Mouse (Mus musculus) hindbrain, embryonic 13.5 days (tissue): ENCODE measurements at regions not wholly inside any gene's neighbourhood (a gene's known extent, or its start where the extent isn't known, plus 50 kb on each side); places are given as distances from the start of the nearest gene placed in this dataset.

Experiments
- ATAC-seq: fragments of 200-750 bp; cut with Nextera tagmentation; 2 replicates; pipeline ENCODE4 v1.8.0; 2017; ENCODE audit warnings: moderate TSS enrichment; ENCODE audit not compliant: low FRiP score
- H3K27ac ChIP-seq: fragments of 300-500 bp; sonication (generic); 2 replicates; pipeline ENCODE4 v1.5.1; 2015; ENCODE audit warnings: inconsistent platforms, mild to moderate bottlenecking, moderate library complexity
- H3K27me3 ChIP-seq: fragments of 300-500 bp; sonication (generic); 2 replicates; pipeline ENCODE4 v1.6.1; 2015; ENCODE audit warnings: mild to moderate bottlenecking, inconsistent platforms
- H3K36me3 ChIP-seq: fragments of 300-500 bp; sonication (generic); 2 replicates; pipeline ENCODE4 v1.6.1; 2015; ENCODE audit warnings: mild to moderate bottlenecking, inconsistent platforms
- H3K4me1 ChIP-seq: fragments of 300-500 bp; sonication (generic); replicated peaks from 2 replicates; pipeline ENCODE4 v1.6.1; 2015; ENCODE audit warnings: inconsistent platforms
- H3K4me2 ChIP-seq: fragments of 300-500 bp; sonication (generic); 2 replicates; pipeline ENCODE4 v1.6.1; 2015; ENCODE audit warnings: inconsistent platforms, mild to moderate bottlenecking, moderate library complexity
- H3K4me3 ChIP-seq: fragments of 300-500 bp; sonication (generic); 2 replicates; pipeline ENCODE4 v1.5.1; 2015; ENCODE audit warnings: mild to moderate bottlenecking, inconsistent platforms
- H3K9ac ChIP-seq: fragments of 300-500 bp; sonication (generic); 2 replicates; pipeline ENCODE4 v1.6.1; 2015; ENCODE audit warnings: mild to moderate bottlenecking, inconsistent platforms
- H3K9me3 ChIP-seq: fragments of 300-500 bp; sonication (generic); 2 replicates; pipeline ENCODE4 v1.6.1; 2016; ENCODE audit warnings: inconsistent platforms
- WGBS: fragments of 180-500 bp; shearing (Covaris S2); methylation state at CpG from one replicate; pipeline ENCODE4 v1.1.7; 2015; 5-methylcytosine and 5-hydroxymethylcytosine counted together

- Histone ChIP-seq H3K27ac (no peak overlapping the region), H3K9ac (no peak overlapping the region), H3K4me3 (no peak overlapping the region), H3K4me2 (no peak overlapping the region), H3K9me3 (no peaks in the 10 kb centered on the region), H3K27me3 (no peaks in the 10 kb centered on the region), H3K4me1 (no peaks in the 10 kb centered on the region), H3K36me3 (no peaks in the 10 kb centered on the region)
- ATAC-seq = no peak
Measured at GRCm38 (mm10) chr10:25770051-25770450, 234.0 kb upstream of the Smlr1 start.

GRCm38 (mm10) chr10:25768456-25768855 is 232.4 kb upstream of the Smlr1 start:
- Histone ChIP-seq H3K9ac (no peak overlapping the region), H3K9me3 (no peaks in the 10 kb centered on the region), H3K27ac (no peak overlapping the region), H3K27me3 (no peaks in the 10 kb centered on the region), H3K36me3 (no peaks in the 10 kb centered on the region), H3K4me2 (no peak overlapping the region), H3K4me1 (no peaks in the 10 kb centered on the region), H3K4me3 (no peak overlapping the region)
- 87% methylated on average over 5 of the region's 5 CpGs for WGBS
- ATAC-seq = no peak

GRCm38 (mm10) chr10:25754300-25754699 is 218.2 kb upstream of the Smlr1 start:
- no peaks in the 10 kb centered on the region for H3K27me3 ChIP-seq
- no peak overlapping the region for H3K9ac ChIP-seq
- WGBS = 76% methylated on average over 3 of the region's 3 CpGs
- no peaks in the 10 kb centered on the region for H3K36me3 ChIP-seq
- H3K9me3 ChIP-seq = no peaks in the 10 kb centered on the region
- H3K4me3 ChIP-seq = no peak overlapping the region
- no peak overlapping the region for H3K27ac ChIP-seq
- H3K4me1 ChIP-seq = no peaks in the 10 kb centered on the region
- ATAC-seq = no peak
- H3K4me2 ChIP-seq = no peak overlapping the region

- H3K4me2 ChIP-seq = no peak overlapping the region
- no peak for ATAC-seq
- H3K36me3 ChIP-seq = no peaks in the 10 kb centered on the region
- H3K9ac ChIP-seq = no peak overlapping the region
- H3K27me3 ChIP-seq = no peaks in the 10 kb centered on the region
- H3K4me3 ChIP-seq = no peak overlapping the region
- no peak overlapping the region for H3K27ac ChIP-seq
- 71% methylated on average over 3 of the region's 3 CpGs for WGBS
- H3K9me3 ChIP-seq = no peaks in the 10 kb centered on the region
- no peaks in the 10 kb centered on the region for H3K4me1 ChIP-seq
Measured at GRCm38 (mm10) chr10:25742678-25743077, 206.6 kb upstream of the Smlr1 start.

GRCm38 (mm10) chr10:25740956-25741355 is 204.9 kb upstream of the Smlr1 start:
- Histone ChIP-seq H3K36me3 (no peaks in the 10 kb centered on the region), H3K27ac (no peak overlapping the region), H3K4me3 (no peak overlapping the region), H3K4me2 (no peak overlapping the region), H3K9ac (no peak overlapping the region), H3K27me3 (no peaks in the 10 kb centered on the region), H3K4me1 (no peaks in the 10 kb centered on the region), H3K9me3 (no peaks in the 10 kb centered on the region)
- ATAC-seq = no peak
- WGBS = 77% methylated on average over 2 of the region's 2 CpGs

GRCm38 (mm10) chr10:25730470-25730869 is 194.4 kb upstream of the Smlr1 start:
- Histone ChIP-seq H3K4me1 (no peaks in the 10 kb centered on the region), H3K4me2 (no peak overlapping the region), H3K27ac (no peak overlapping the region), H3K36me3 (no peaks in the 10 kb centered on the region), H3K27me3 (no peaks in the 10 kb centered on the region), H3K9ac (no peak overlapping the region), H3K4me3 (no peak overlapping the region), H3K9me3 (no peaks in the 10 kb centered on the region)
- WGBS = 58% methylated on average over 3 of the region's 3 CpGs
- ATAC-seq = no peak

GRCm38 (mm10) chr10:25723966-25724365 is 187.9 kb upstream of the Smlr1 start:
- ATAC-seq = no peak
- Histone ChIP-seq H3K4me3 (no peak overlapping the region), H3K36me3 (no peaks in the 10 kb centered on the region), H3K4me1 (no peaks in the 10 kb centered on the region), H3K27me3 (no peaks in the 10 kb centered on the region), H3K27ac (no peak overlapping the region), H3K4me2 (no peak overlapping the region), H3K9me3 (no peaks in the 10 kb centered on the region), H3K9ac (no peak overlapping the region)
- WGBS = 92% methylated on average over 1 of the region's 1 CpGs

GRCm38 (mm10) chr10:25715747-25716146 is 179.7 kb upstream of the Smlr1 start:
- WGBS = 85% methylated on average over 4 of the region's 4 CpGs
- no peak for ATAC-seq
- H3K27ac ChIP-seq = no peak overlapping the region
- H3K9ac ChIP-seq = no peak overlapping the region
- H3K4me2 ChIP-seq = no peak overlapping the region
- H3K36me3 ChIP-seq = no peaks in the 10 kb centered on the region
- no peaks in the 10 kb centered on the region for H3K4me1 ChIP-seq
- H3K4me3 ChIP-seq = no peak overlapping the region
- H3K27me3 ChIP-seq = no peaks in the 10 kb centered on the region
- no peaks in the 10 kb centered on the region for H3K9me3 ChIP-seq

GRCm38 (mm10) chr10:25714636-25715035 is 178.6 kb upstream of the Smlr1 start:
- no peak for ATAC-seq
- Histone ChIP-seq H3K27me3 (no peaks in the 10 kb centered on the region), H3K4me2 (no peak overlapping the region), H3K9me3 (no peaks in the 10 kb centered on the region), H3K4me3 (no peak overlapping the region), H3K4me1 (no peaks in the 10 kb centered on the region), H3K36me3 (no peaks in the 10 kb centered on the region), H3K9ac (no peak overlapping the region), H3K27ac (no peak overlapping the region)

GRCm38 (mm10) chr10:25714041-25714440 is 178.0 kb upstream of the Smlr1 start:
- Histone ChIP-seq H3K27ac (no peak overlapping the region), H3K9me3 (no peaks in the 10 kb centered on the region), H3K9ac (no peak overlapping the region), H3K4me3 (no peak overlapping the region), H3K4me2 (no peak overlapping the region), H3K27me3 (no peaks in the 10 kb centered on the region), H3K4me1 (no peaks in the 10 kb centered on the region), H3K36me3 (no peaks in the 10 kb centered on the region)
- ATAC-seq = no peak
- WGBS = 73% methylated on average over 12 of the region's 12 CpGs

GRCm38 (mm10) chr10:25707951-25708350 is 171.9 kb upstream of the Smlr1 start:
- no peak overlapping the region for H3K9ac ChIP-seq
- no peak for ATAC-seq
- no peak overlapping the region for H3K4me2 ChIP-seq
- WGBS = 57% methylated on average over 7 of the region's 7 CpGs
- no peaks in the 10 kb centered on the region for H3K36me3 ChIP-seq
- H3K27ac ChIP-seq = no peak overlapping the region
- no peaks in the 10 kb centered on the region for H3K9me3 ChIP-seq
- H3K27me3 ChIP-seq = no peaks in the 10 kb centered on the region
- H3K4me3 ChIP-seq = no peak overlapping the region
- H3K4me1 ChIP-seq = no peaks in the 10 kb centered on the region

GRCm38 (mm10) chr10:25702146-25702545 is 166.1 kb upstream of the Smlr1 start:
- ATAC-seq = no peak
- 96% methylated on average over 3 of the region's 3 CpGs for WGBS
- no peaks in the 10 kb centered on the region for H3K4me1 ChIP-seq
- no peak overlapping the region for H3K4me2 ChIP-seq
- H3K9me3 ChIP-seq = no peaks in the 10 kb centered on the region
- no peaks in the 10 kb centered on the region for H3K27me3 ChIP-seq
- no peaks in the 10 kb centered on the region for H3K36me3 ChIP-seq
- H3K9ac ChIP-seq = no peak overlapping the region
- H3K4me3 ChIP-seq = no peak overlapping the region
- no peak overlapping the region for H3K27ac ChIP-seq

- no peak for ATAC-seq
Measured at GRCm38 (mm10) chr10:25695798-25696197, 159.7 kb upstream of the Smlr1 start.

GRCm38 (mm10) chr10:25681243-25681642 is 145.2 kb upstream of the Smlr1 start:
- WGBS = 17% methylated on average over 6 of the region's 6 CpGs
- Histone ChIP-seq H3K9me3 (no peaks in the 10 kb centered on the region), H3K4me1 (peaks cover 8% of the 10 kb centered on the region), H3K4me2 (no peak overlapping the region), H3K9ac (no peak overlapping the region), H3K4me3 (no peak overlapping the region), H3K27ac (no peak overlapping the region), H3K27me3 (no peaks in the 10 kb centered on the region), H3K36me3 (no peaks in the 10 kb centered on the region)
- peak; percentile 59; the same call in 1 of the 2 replicates for ATAC-seq

More at GRCm38 (mm10) chr10:25695798-25696197, 159.7 kb upstream of the Smlr1 start:
- no peaks in the 10 kb centered on the region for H3K27me3 ChIP-seq
- no peak overlapping the region for H3K4me3 ChIP-seq
- H3K9ac ChIP-seq = no peak overlapping the region
- H3K4me2 ChIP-seq = no peak overlapping the region
- H3K9me3 ChIP-seq = no peaks in the 10 kb centered on the region
- H3K27ac ChIP-seq = no peak overlapping the region
- WGBS = 70% methylated on average over 8 of the region's 8 CpGs
- no peaks in the 10 kb centered on the region for H3K36me3 ChIP-seq
- no peaks in the 10 kb centered on the region for H3K4me1 ChIP-seq
